24 mouse cellular contexts compared by ENCODE assay signal in genomic region chr19:20834895-20835294, GRCm38 (mm10).
A peak's percentile ranks its signal among the peaks of the same experiment; 100 is the strongest.
DNase-seq lines count a peak whose midpoint lies in the region; ATAC-seq and TF ChIP-seq lines count a peak whose summit lies in the region.
"Had no signal": no experiment of that assay in that cellular context is flagged by ENCODE, and none has a peak within 500 bp of the region (broad histone marks: within the 10 kb centered on the region; RNA-seq: fewer than 3 reads in every experiment).

No protein-coding gene starts in this region.

- TF ChIP-seq CTCF in lung, embryonic 14.5 days (IDR thresholded peaks at IDR 0.05; ENCODE audit: low read depth), result no peak
- TF ChIP-seq CTCF in brain, embryonic 14.5 days (IDR thresholded peaks at IDR 0.05; ENCODE audit: borderline replicate concordance, extremely low read depth, insufficient read depth, insufficient read length), result no peak

- no peak overlapping the region for H3K4me2 ChIP-seq in lung, embryonic 14.5 days
- H3K4me2 ChIP-seq: embryonic facial prominence, embryonic 12.5 days; embryonic facial prominence, embryonic 15.5 days; forebrain, embryonic 12.5 days; heart, embryonic 13.5 days; hindbrain, embryonic 15.5 days had no signal

- no peak for ATAC-seq in lung, embryonic 14.5 days (ENCODE audit: insufficient read depth)
- ATAC-seq: activated CD4-positive, CD25-positive, alpha-beta regulatory T cell, adult 4 months; forebrain, embryonic 16.5 days had no signal

- DNase-seq in embryo, embryonic 10.5 days (ENCODE audit: low spot score), result peak; percentile 6
- no peak for DNase-seq in embryo, embryonic 11 days
- DNase-seq in lung, embryonic 14.5 days, result peak; percentile 26
- DNase-seq in lung, postnatal 14 days, result no peak
- peak; percentile 3 for DNase-seq in brain, embryonic 14.5 days (ENCODE audit: low read depth)
- DNase-seq in adrenal gland, adult 8-10 months, result no peak
- DNase-seq: adrenal gland, postnatal 14 days; cerebellum, adult 11-12 months; cerebellum, adult 8-10 months; cerebellum, postnatal 10 days; cerebellum, postnatal 36 days; gastrocnemius, postnatal 10 days; gastrocnemius, postnatal 36 days; heart, adult 2 months; heart, postnatal 14 days; heart, postnatal 4 days had no signal

- H3K9me3 ChIP-seq in lung, embryonic 14.5 days (ENCODE audit: low read depth, low read length), result no peaks in the 10 kb centered on the region
- H3K9me3 ChIP-seq: embryonic facial prominence, embryonic 15.5 days; forebrain, embryonic 12.5 days; heart, embryonic 10.5 days; hindbrain, embryonic 15.5 days had no signal

- no peak for TF ChIP-seq POLR2A in brain, embryonic 14.5 days (IDR thresholded peaks at IDR 0.05; ENCODE audit: borderline replicate concordance, extremely low read depth, insufficient read depth, insufficient read length, poor library complexity, severe bottlenecking)

- H3K4me3 ChIP-seq in lung, embryonic 14.5 days (ENCODE audit: low read depth, low read length), result no peak overlapping the region
- H3K4me3 ChIP-seq: embryonic facial prominence, embryonic 12.5 days; embryonic facial prominence, embryonic 15.5 days; forebrain, embryonic 12.5 days; heart, adult 2 months; heart, embryonic 10.5 days; heart, embryonic 13.5 days; hindbrain, embryonic 15.5 days had no signal

- no peak overlapping the region for H3K27ac ChIP-seq in lung, embryonic 14.5 days (ENCODE audit: low read depth)
- H3K27ac ChIP-seq: embryonic facial prominence, embryonic 12.5 days; embryonic facial prominence, embryonic 15.5 days; forebrain, embryonic 12.5 days; heart, adult 2 months; heart, embryonic 10.5 days; heart, embryonic 13.5 days; hindbrain, embryonic 15.5 days had no signal

- no peaks in the 10 kb centered on the region for H3K36me3 ChIP-seq in lung, embryonic 14.5 days (ENCODE audit: insufficient read depth)
- H3K36me3 ChIP-seq: embryonic facial prominence, embryonic 12.5 days; embryonic facial prominence, embryonic 15.5 days; forebrain, embryonic 12.5 days; heart, embryonic 10.5 days; heart, embryonic 13.5 days; hindbrain, embryonic 15.5 days had no signal

- no peaks in the 10 kb centered on the region for H3K4me1 ChIP-seq in lung, embryonic 14.5 days (ENCODE audit: insufficient read depth)
- H3K4me1 ChIP-seq: forebrain, embryonic 12.5 days; heart, embryonic 10.5 days; hindbrain, embryonic 15.5 days had no signal

- WGBS in lung, embryonic 14.5 days, result 55% methylated on average over 1 of the region's 1 CpGs

- H3K27me3 ChIP-seq in lung, embryonic 14.5 days (ENCODE audit: insufficient read depth, low read length), result no peaks in the 10 kb centered on the region
- H3K27me3 ChIP-seq: embryonic facial prominence, embryonic 12.5 days; embryonic facial prominence, embryonic 15.5 days; forebrain, embryonic 12.5 days; heart, embryonic 13.5 days; hindbrain, embryonic 15.5 days had no signal

- no peak overlapping the region for H3K9ac ChIP-seq in lung, embryonic 14.5 days
- H3K9ac ChIP-seq: embryonic facial prominence, embryonic 12.5 days; embryonic facial prominence, embryonic 15.5 days; forebrain, embryonic 12.5 days; heart, embryonic 13.5 days; hindbrain, embryonic 15.5 days had no signal

Comparison
In these comparisons a context has a peak if more than half of its experiments do, and no peak if none do; other contexts are left out.
1. DNase-seq: peak in embryo, embryonic 10.5 days (single experiment), lung, embryonic 14.5 days (single experiment) and brain, embryonic 14.5 days (single experiment); none in embryo, embryonic 11 days (single experiment), lung, postnatal 14 days (single experiment) and adrenal gland, adult 8-10 months (single experiment).